ENCODE assay signal across 9 mouse cellular contexts in the genomic region with DNA sequence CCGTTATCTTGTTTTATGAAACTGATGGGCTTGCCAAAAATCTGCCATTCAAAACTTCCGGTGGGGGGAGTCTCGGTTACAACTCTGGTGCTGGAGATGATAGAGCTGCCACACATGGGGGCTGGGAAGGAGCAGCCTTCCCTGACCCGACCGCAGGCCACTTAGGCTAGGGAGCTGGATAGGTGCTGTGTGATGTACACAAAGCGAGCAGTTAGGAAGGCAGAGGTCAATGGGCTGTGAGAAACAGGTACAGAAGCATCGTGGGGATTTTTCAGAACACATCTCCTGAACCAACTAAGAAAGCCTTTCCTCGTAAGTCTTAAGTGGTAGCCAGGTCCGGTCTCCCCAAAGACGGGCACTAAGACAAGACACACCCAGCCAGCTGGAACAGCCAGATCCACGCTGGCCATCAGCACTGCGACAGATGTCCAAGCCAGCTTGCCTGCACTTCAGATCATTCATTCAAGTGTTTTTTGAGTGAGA.
A peak's percentile ranks its signal among the peaks of the same experiment; 100 is the strongest.
DNase-seq lines count a peak whose midpoint lies in the region; ATAC-seq lines count a peak whose summit lies in the region.
"Had no signal": no experiment of that assay in that cellular context is flagged by ENCODE, and none has a peak within 500 bp of the region (broad histone marks: within the 10 kb centered on the region; RNA-seq: fewer than 3 reads in every experiment).

No protein-coding gene starts in this region.

- no peaks in the 10 kb centered on the region for H3K27me3 ChIP-seq in forebrain, embryonic 15.5 days
- peaks cover 22% of the 10 kb centered on the region; the same call in 1 of the 2 replicates for H3K27me3 ChIP-seq in forebrain, embryonic 10.5 days (ENCODE audit: poor library complexity, severe bottlenecking)
- no peaks in the 10 kb centered on the region for H3K27me3 ChIP-seq in kidney, embryonic 14.5 days (ENCODE audit: control insufficient read depth, insufficient read depth, low read length)

- DNase-seq in forebrain, embryonic 10.5 days (ENCODE audit: extremely low spot score, low spot score), result no peak
- peak; percentile 54 to 55 for DNase-seq in kidney, postnatal 4 days
- peak; percentile 61 for DNase-seq in cerebellum, adult 8-10 months
- peak; percentile 56 to 77 for DNase-seq in layer of hippocampus, postnatal 14 days (ENCODE audit: low spot score in 2 of 2)
- DNase-seq in frontal cortex, postnatal 14 days (ENCODE audit: low spot score in 2 of 2), result no peak
- DNase-seq: liver, postnatal 0 days had no signal

- ATAC-seq in forebrain, embryonic 15.5 days (replicated peaks), result peak; percentile 36; the same call in 1 of the 2 replicates
- ATAC-seq in kidney, embryonic 14.5 days (ENCODE audit: low FRiP score, low TSS enrichment), result no peak
- ATAC-seq in activated CD4-positive, CD25-positive, alpha-beta regulatory T cell, adult 4 months, result no peak
- ATAC-seq: liver, postnatal 0 days had no signal

- 57% methylated on average over 12 of the region's 12 CpGs for WGBS in forebrain, embryonic 15.5 days
- WGBS in forebrain, embryonic 10.5 days, result 88% methylated on average over 12 of the region's 12 CpGs
- WGBS in kidney, embryonic 14.5 days, result 68% methylated on average over 12 of the region's 12 CpGs

- no peak overlapping the region for H3K9ac ChIP-seq in forebrain, embryonic 15.5 days (replicated peaks)
- no peak overlapping the region for H3K9ac ChIP-seq in kidney, embryonic 14.5 days (ENCODE audit: low read depth, low read length)
- H3K9ac ChIP-seq: liver, postnatal 0 days had no signal

- H3K4me3 ChIP-seq in forebrain, embryonic 15.5 days, result no peak overlapping the region
- no peak overlapping the region for H3K4me3 ChIP-seq in forebrain, embryonic 10.5 days
- no peak overlapping the region for H3K4me3 ChIP-seq in kidney, embryonic 14.5 days (ENCODE audit: low read length)

- H3K36me3 ChIP-seq in forebrain, embryonic 15.5 days, result 0 out of 2 replicates have a peak, but pooled peaks cover under 1% of the 10 kb centered on the region
- no peaks in the 10 kb centered on the region for H3K36me3 ChIP-seq in forebrain, embryonic 10.5 days (replicated peaks)
- no peaks in the 10 kb centered on the region for H3K36me3 ChIP-seq in kidney, embryonic 14.5 days (ENCODE audit: control insufficient read depth, insufficient read depth, low read length)

- no peaks in the 10 kb centered on the region for H3K9me3 ChIP-seq in forebrain, embryonic 15.5 days
- H3K9me3 ChIP-seq in forebrain, embryonic 10.5 days, result no peaks in the 10 kb centered on the region
- H3K9me3 ChIP-seq in kidney, embryonic 14.5 days (ENCODE audit: control insufficient read depth, low read length), result no peaks in the 10 kb centered on the region

- H3K4me1 ChIP-seq in forebrain, embryonic 15.5 days, result peaks cover 34% of the 10 kb centered on the region
- H3K4me1 ChIP-seq in forebrain, embryonic 10.5 days, result peaks cover 57% of the 10 kb centered on the region
- peaks cover 14% of the 10 kb centered on the region; the same call in 1 of the 2 replicates for H3K4me1 ChIP-seq in kidney, embryonic 14.5 days (ENCODE audit: control insufficient read depth, insufficient read depth, low read length)

- peak overlapping the region; percentile 44 for H3K27ac ChIP-seq in forebrain, embryonic 15.5 days (replicated peaks)
- H3K27ac ChIP-seq in forebrain, embryonic 10.5 days, result no peak overlapping the region
- H3K27ac ChIP-seq in kidney, embryonic 14.5 days (ENCODE audit: low read depth, low read length), result no peak overlapping the region

- H3K4me2 ChIP-seq in forebrain, embryonic 15.5 days (replicated peaks), result no peak overlapping the region
- H3K4me2 ChIP-seq in kidney, embryonic 14.5 days (replicated peaks; ENCODE audit: low read depth, low read length), result no peak overlapping the region

Comparison
In these comparisons a context has a peak if more than half of its experiments do, and no peak if none do; other contexts are left out.
1. DNase-seq: peak in kidney, postnatal 4 days (2 of 2), cerebellum, adult 8-10 months (single experiment) and layer of hippocampus, postnatal 14 days (2 of 2); none in forebrain, embryonic 10.5 days (single experiment) and frontal cortex, postnatal 14 days (0 of 2).